Mouse (Mus musculus): Measurements from ENCODE around the gene Gpr4.

The Gpr4 gene

DNA sequence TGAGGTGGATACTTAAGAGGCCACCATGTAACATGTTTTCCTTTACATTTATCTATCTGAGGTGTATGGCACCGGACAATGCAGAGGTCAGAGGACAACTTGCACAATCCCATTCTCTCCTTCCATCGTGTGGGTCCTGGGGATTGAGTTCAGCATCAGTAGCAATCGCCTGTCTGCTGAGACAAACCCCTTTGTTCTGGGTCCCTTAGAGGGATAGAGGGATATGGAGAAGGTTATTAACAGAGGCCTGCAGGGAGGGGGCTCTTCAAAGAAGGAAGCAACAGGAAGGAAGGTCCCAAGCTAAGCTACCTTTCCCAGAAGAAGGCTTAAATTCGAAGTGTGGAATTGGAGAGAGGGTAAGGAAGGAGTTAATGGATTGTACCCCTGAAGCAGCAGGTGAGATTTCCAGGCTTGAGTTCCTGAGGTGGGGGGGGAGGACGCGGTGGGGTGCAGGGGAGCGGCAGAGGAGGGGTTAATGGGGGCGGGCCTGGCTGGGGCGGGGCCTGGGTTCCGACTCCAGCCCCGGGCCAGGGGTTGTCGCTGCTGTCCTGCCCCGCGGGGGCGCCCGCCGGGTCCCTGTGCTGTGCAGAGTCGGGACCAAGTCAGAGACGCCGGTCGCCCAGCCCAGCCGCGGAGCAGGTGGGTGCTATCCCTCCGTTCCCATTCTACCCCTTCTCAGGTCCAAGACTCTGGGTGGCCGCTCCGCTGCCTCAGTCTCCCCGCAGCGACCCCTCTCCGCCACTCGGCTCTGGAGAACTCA, at the start of gene Gpr4:
Gpr4 (plus strand) TSS at position 543 of the 760 bp plus-strand sequence.
- no peak for DNase-seq (ENCODE audit: low read depth, low spot score)

DNA sequence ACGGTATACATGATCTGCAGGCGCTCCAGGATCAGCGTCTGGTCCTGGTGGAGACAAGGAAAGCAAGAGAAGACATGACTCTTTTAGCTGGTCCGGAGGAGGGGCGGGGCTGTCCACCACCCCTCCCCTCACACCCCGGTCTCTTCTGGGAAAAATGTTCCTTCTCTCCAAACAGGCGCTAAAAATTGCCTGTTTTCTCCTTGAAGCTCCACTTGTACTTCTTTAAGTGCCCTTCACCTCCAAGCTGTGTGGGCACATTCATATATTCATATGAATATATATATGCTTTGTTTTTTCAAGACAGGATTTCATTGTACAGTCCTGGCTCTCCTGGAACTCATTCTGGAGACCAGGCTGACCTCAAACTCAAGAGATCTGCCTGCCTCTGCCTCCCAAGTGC, 49.4 kb upstream of the Gpr4 start:
- DNase-seq (ENCODE audit: low read depth, low spot score): no peak

DNA sequence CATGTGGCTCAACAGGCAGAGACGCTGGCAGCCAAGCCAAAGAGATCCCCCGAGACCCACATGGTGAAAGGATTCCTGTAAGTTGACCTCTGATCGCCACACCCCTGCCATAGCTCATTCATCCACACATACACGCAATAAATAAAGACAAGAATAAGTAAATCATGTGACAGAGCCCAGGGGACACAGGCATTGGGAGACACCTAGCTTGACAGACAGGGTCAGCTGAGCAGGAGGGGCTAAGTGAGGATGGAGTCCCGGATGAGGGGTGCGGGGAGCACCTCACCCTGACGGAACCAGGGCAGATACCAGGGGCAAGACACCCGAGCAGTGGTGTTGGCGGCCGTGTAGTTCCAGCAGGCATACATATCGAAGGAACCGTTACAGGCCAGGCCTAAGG, 48.6 kb upstream of the Gpr4 start:
- DNase-seq (ENCODE audit: low read depth, low spot score): no peak

DNA sequence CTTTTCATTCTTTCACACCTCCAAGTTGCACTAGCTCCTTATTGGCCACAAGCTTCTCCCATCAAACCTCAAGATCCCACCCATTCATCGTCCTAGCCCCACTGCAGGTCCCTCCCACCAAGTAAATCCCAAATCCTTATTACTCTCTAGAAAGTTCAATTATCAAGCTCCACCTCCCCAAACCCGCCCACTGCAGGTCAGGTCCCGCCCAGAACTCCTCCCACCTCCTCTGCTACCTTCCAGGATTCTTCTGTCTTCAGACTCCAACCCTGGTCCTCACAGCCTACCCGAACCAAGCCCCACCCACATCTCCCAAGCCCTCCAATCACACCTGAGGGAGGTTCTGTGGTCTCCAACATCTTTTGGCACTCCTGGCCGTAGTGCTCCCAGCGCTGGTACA, 48.1 kb upstream of the Gpr4 start:
- DNase-seq (ENCODE audit: low read depth, low spot score): peak; percentile 54

DNA sequence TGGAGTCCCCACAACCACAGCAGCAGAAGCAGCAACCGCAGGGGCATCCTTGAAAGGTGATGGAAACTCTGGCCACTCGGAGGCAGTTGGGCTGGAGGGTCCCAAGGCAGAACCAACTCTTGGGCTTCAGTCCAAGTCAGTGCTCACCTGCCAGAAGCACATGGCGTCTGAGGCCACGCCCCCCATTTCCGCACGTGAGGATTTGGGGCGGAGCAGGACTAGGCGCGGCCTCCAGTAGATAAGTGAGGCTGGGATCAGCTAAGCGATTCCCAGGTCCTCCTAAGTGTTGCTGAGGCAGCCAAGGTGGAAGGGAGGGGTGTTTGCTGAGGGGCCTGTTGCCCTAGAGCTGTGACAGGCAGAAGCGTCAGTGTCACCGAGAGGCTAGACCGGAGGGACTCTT, 47.4 kb upstream of the Gpr4 start:
- DNase-seq (ENCODE audit: low read depth, low spot score): no peak

DNA sequence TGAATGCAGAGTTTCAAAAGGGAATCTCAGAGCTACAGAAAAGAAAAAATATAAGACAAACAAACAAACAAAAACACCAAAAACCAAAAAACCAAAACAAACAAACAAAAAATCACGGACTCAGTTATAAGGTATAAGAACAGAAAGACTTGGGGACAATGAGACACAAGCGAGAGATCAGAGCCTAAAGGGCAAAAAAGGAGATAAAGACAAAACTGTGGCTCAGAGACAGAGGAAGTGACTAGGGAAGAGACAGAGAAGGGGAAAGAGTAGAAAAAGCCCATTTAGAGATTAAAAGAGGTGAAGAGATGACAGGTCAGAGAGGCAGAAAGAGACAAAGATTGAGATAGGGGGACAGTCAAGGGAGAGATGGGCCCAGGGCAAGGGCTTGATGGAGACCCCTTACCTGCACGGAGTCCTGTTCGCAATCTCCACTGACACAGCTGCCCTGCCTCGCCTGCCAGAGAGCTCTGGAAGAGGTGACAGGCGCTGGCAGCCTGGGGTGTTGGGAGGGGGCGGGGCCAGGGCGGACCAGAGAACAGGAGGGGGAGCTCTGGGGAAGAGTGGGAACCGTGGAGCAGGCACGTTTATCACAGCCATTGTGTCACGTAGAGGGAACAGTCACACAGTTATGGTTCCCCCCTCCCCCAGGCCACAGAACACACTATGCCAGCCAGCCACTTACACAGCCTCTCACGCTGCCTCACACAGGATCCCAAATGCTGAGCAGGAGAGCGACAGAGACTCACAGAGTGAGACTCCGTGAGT, 46.5 kb upstream of the Gpr4 start, which contains the start of gene Gipr:
Gipr (minus strand) TSS at position 472 of the 768 bp plus-strand sequence.
- DNase-seq (ENCODE audit: low read depth, low spot score): no peak

DNA sequence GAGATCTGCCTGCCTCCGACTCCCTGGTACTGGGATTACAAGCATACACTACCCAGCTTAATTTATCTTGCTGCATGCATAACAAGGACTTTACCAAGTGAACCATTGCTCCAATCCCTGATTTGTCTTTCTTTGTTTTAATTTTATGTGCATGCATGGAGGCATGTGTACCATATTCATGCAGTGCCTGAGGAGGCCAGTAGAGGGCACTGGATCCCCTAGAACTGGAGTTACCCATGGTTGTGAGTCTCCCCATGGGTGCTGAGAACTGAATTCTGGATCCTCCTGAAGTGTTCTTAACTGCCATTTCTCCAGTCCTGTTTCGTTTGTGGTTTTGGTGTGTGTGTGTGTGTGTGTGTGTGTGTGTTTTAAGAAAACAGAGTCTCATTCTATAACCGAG, 45.3 kb upstream of the Gpr4 start:
- DNase-seq (ENCODE audit: low read depth, low spot score): no peak

DNA sequence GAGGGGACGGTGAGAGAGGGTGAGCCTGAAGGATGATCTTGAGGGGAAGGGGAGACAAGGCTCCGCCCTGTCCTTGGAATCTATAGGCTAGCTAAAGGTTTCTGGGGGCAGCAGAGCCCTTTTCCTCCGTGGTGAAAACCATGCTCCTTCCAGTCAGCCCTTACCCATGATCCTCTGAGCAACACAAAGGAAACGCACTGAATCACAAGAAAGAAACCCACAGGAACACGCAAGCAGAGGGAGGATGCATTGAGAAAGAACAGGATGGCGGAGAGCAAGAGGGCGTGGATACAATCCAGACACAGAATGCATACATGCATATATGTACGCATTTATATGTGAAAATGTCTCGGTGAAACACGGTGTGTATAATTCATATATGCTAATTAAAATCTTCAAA, 42.8 kb upstream of the Gpr4 start:
- DNase-seq (ENCODE audit: low read depth, low spot score): no peak

DNA sequence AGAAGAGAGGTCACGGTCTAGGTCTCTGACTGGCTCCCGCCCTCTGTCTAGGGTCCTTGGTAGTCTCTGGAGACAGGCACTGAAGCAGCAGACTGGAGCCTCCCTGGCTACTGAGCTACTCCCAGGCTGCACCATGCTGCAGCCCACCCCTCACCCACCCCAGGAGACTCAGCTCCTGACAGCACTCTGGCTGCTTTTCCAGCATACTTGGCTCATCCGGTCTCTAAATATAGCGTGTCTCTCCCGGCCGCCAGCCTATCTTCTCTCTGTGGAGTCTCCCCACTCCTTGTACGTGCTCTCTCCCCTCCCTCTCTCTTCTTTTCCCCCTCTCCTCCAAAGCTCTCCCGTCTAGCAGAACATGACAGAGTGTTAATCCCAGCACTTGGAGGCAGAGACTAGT, 42.2 kb upstream of the Gpr4 start:
- DNase-seq (ENCODE audit: low read depth, low spot score): no peak

DNA sequence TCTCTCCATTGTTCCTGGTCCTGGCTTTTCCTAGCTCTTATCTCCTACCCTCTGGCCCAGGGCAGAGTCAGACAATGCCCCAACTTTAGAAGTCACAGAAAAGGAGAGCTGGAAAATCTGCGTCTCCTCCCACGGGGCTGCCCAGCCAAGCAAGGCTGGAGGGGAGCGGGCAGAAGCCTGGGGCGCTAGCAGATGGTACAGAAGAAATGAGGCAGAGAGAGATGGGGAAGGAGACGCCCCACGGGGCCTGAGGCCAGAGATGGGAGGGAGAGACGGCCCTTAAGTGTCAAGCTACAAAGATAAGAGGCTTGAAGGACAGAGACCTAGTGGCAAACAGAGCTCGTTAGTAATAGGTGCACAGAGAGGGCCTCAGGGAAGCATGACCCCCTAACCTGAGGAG, 40.5 kb upstream of the Gpr4 start:
- DNase-seq (ENCODE audit: low read depth, low spot score): no peak

DNA sequence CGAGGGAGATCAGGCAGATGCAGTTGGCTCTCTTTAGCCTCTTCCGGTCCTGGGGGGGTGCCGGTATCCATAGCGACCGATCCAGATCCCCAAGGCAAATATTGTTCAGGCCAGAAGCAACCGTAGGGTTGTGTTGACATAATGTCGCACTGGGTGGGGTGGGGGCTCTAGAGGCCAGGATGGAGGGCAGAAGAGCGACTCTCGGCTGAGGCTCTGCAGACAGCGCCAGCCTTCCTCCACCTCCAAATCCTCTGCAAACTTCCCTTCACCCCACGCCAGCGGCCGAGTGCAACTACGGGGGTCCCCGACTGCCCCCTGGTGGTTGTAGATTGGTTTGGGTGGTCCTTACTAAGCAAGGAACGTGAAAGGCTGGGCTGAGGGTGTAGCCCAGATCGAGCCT, 39.5 kb upstream of the Gpr4 start:
- DNase-seq (ENCODE audit: low read depth, low spot score): peak; percentile 86

DNA sequence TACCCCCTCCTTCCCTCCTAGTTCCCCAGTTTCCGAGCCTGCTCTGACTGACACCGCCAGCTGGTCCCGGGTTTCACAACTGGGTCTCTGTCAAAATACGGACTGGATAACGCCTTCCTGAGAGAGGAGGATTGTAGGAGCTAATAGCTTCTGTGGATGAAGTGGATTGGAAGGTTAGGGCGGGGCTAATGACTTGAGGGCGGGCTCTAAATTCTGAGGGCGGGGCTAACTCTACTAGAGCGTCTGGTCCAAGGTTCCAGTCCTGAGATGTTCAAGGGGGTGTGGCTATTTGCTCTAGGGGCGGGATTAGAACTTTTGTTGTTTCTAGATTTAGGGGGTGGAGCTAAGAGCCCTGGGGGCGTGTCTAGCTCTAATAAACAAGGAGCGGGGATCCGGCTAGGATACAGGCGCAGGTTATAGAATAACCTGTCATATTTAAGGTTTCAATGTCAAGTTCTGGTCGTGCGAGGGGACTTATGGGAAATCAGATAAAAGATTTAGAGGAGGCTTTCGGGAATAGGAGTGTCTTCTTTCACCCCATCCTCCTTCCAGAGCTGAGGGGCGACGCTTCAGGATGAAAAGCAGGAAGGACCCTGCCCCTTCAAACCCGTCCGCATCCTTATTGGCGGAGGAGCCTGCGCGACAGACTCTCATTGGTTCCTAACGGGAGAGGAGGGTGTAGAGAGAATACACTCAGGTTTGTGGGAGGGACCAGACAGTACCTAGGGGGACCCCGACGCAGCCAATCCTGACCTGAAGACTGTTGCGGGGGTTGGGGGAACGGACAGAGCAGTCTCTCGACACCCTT, 36.4 kb upstream of the Gpr4 start, which contains the start of gene Eml2:
Eml2 (plus strand) TSS at position 714 of the 808 bp plus-strand sequence.
- DNase-seq (ENCODE audit: low read depth, low spot score): peak; percentile 44

DNA sequence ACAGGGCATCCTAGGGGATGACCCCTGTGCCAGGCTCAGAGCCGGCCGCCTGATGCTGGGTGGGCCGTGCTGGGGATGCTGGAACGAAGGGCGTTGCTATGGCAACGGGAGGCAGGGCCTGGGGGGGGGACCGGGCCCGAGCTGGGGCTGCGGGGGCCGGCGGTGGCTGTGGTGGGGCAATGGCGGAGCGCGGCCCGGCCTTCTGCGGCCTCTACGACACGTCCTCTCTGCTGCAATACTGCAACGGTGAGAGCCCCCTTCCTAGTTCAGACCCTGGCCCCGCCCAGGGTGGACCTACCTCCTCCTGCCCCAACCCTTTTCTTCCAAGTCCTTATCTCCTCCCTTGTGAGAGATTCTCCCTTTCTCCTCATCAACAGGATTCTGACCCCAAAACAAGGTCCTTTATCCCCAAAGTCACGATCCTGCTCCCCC, 35.8 kb upstream of the Gpr4 start:
- no peak for DNase-seq (ENCODE audit: low read depth, low spot score)

DNA sequence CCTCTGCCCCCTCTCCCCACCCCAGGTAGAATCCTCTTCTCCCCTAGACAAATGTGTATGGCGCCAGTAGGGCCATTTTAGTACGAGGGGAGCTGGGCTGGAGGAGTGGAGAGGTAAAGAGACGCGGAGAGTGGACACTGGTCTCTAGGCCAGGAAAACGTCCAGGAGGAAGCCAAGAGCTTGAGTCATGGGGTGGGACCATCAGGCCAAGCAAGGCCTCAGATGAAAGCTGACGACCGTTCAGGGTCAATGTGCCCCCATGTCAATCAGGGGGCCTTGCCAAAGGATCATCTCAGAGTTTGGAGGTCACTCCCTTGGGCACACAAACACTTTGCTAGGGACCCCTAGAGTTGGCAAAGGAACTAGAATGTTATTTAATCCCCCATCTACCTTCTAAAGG, 35.1 kb upstream of the Gpr4 start:
- no peak for DNase-seq (ENCODE audit: low read depth, low spot score)

DNA sequence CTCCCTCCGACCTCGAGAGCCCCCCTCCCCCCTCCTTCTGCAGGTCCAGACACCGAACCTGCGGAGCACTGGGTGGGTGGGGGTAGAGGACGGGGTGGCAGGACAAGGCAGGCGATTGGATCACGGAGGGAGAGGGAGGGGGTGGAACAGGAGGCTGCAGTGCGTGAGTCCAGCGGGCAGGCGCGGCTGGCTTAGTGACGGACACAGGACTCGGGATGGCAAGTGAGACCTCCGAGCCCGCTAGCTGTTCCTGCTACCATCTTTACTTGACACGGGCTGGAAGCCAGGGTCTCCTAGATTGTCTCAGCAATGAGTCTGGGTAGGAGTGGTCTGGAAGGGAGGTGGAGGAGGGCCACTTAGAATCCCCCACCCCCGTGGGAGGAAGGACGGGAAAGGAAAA, 34.3 kb upstream of the Gpr4 start:
- no peak for DNase-seq (ENCODE audit: low read depth, low spot score)

DNA sequence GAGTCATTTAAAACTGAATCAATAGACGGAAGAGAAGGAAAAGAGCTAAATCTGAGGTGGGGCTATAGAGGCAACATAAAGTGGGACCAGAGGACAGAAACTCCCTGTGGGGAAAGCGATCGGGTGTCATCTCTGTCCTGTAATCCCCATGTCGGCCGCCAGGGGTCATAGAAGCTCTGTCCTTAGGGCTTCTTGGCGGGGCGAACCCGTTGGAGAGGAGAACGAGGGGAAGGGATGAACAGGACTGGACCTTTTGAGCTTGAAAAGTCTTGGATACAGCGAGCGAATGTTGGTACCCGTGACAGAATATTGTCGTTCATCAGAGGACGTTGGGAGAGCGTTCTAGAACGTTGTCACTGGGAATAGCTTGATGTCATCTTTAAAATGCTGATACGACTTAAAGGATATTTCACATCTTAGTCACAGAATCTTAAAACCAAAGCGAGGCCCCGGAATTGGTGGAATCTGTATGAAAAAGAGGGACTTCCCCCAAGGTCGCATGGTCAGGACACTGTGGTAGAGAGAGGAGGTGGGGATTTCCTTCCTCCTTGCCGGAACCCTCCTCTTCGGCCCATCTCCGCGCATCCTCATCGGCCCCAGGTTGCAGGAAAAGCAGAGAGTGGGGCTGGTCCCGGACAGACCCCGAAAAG, 33.8 kb upstream of the Gpr4 start:
- peak; percentile 67 for DNase-seq (ENCODE audit: low read depth, low spot score)

DNA sequence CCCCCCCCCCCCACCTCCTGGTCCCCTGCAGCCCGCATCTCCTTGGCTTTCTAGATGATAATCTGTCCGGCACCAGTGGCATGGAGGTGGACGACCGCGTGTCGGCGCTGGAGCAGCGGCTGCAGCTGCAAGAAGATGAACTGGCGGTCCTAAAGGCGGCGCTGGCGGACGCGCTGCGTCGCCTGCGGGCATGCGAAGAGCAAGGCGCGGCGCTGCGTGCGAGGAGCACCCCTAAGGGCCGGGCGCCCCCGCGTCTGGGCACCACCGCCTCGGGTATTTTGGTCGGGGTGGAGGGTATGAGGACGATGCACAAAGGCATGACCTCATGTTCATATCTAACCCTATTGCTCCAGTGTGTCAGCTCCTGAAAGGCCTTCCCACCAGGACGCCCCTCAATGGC, 33.2 kb upstream of the Gpr4 start:
- DNase-seq (ENCODE audit: low read depth, low spot score): peak; percentile 57

DNA sequence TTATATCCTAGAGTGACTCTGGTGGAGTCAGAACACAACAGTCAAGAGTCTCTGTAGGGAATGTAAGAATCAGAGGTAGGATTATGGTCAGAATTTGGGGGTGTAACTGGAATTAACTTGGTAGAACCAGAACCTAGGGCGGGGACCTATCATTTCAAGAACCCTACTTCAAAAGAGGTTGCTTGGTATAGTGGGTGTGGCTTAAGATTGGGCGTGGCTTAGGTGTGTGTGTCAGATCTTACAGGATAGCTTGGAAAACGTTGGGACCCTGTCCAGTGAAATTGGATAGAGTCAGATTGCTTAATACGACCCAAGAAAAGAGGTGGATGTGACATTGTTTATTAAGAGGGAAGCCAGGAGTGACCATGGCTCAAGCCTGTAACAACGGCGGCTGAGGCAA, 32.4 kb upstream of the Gpr4 start:
- DNase-seq (ENCODE audit: low read depth, low spot score): no peak

DNA sequence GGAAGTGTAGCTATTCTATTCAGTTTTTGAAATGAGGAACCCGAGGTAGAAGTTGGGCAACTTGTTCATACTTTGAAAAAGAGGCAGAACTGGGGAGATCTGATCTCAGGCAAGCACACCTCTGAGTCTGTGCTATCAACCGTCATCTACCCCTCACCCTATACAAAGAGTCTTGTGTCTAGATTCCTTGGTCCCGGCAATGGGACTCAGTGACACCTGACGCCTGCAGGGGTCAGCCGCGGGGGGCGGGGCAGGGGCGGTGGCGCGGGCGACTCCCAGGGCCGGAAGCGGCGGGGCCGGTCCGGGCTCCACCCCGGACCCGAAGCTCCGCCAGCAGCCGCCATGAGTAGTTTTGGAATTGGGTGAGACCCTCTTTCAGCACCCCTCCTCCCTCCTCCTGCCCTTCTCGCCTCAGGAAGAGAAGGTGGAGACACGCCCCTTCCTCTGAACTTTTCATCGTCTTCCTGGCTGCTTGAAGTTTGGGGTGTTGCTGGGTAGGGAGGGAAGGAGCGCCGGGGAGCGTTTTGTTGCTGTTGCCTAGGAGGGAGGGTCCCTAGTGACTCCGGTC, 31.4 kb upstream of the Gpr4 start:
- DNase-seq (ENCODE audit: low read depth, low spot score): peak; percentile 39

DNA sequence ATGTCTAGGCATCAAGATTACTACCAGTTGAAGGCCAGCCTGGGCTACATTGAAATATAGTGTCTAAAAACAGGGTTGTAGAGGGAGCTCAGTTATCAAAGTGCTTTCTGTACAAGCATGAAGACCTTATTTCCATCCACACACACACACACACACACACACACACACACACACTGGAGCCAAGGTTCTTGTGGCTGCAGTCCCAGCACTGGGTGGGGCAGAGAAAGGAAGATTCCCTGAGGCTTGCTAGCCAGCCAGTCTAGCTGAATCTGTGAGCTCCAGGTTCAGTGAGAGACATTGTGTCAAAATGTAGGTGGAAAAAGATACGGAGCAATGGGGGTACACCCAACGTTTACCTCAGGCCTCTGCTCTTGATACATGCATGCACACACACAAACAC, 28.1 kb upstream of the Gpr4 start:
- DNase-seq (ENCODE audit: low read depth, low spot score): no peak

DNA sequence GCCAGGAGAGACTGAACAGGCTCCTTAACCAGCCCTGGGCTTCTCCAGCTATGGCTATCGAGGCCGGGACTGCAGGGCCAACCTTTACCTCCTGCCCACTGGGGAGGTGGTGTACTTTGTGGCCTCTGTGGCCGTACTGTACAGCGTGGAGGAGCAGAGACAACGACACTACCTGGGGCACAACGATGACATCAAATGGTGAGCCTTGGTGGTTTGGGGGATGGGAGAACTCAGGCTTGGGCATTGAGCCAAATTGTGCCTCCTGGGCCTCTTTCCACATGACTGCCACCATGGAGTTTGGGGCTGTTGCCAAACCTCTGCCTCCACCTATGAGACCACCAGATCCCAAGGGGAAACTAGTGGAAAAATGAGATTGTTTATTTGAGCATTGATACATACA, 27.6 kb upstream of the Gpr4 start:
- no peak for DNase-seq (ENCODE audit: low read depth, low spot score)

All from forelimb bud, embryonic 11.5 days (tissue).